Mouse (Mus musculus): Measurements from ENCODE around the gene Sulf2. TPM values are rescaled to one million over a fixed set of nuclear protein-coding genes. Genes with fewer than 3 reads are reported as not detected.

Sulf2 gene
- total RNA-seq, 1 experiment from 2014 or later: 60.7 TPM

DNA sequence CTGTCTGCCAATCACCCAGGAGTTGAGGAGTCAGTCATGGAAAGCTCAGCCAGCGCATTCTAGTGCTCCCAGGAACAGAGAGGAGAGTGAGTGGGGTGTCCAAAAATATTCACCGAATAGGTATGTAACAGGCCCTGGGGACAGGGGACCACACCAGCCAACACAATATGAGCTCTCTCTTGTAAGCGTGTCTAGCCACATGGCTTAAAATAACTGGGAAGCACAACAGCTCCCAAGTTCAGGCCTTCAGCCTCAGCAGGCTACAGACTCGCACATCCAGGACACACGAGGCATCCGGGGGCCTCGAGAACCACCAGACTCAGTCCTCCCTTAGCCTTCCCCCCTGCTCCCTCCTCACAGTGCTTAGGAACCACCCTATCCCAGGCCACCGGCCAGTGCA is 6.0 kb downstream of the Sulf2 start:
- DNase-seq: no peak

DNA sequence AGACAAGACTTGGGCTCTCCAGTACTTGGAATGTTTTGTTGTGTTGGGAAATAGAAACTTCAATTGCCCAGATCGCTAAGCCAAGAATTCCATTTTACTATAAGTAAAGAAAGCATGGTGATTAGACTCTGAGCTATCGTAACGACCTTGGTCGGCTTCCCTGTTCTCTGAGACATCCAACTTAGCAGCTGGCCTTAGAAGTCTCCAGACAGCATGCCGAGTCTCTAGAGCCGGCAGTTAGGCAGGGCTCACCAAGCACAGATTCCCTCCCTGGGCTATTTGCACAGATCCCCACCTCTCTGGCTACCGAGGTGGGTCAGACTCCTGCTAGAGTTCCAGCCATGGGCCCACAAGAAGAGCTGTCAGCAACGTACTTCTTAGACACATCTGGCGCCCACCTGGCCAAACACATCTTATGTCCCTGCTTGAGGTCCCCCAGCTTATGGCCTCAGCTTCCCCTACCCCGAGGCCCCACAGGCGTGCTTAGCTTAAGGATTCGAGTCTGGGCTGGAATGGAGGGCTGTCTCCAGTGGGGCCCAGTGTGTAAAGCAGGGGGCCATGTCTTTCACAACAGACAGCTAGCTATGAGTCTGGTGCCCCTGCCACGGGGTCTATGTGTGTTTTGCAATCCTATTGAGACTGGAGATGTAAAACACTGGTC is 6.7 kb downstream of the Sulf2 start:
- no peak for DNase-seq

DNA sequence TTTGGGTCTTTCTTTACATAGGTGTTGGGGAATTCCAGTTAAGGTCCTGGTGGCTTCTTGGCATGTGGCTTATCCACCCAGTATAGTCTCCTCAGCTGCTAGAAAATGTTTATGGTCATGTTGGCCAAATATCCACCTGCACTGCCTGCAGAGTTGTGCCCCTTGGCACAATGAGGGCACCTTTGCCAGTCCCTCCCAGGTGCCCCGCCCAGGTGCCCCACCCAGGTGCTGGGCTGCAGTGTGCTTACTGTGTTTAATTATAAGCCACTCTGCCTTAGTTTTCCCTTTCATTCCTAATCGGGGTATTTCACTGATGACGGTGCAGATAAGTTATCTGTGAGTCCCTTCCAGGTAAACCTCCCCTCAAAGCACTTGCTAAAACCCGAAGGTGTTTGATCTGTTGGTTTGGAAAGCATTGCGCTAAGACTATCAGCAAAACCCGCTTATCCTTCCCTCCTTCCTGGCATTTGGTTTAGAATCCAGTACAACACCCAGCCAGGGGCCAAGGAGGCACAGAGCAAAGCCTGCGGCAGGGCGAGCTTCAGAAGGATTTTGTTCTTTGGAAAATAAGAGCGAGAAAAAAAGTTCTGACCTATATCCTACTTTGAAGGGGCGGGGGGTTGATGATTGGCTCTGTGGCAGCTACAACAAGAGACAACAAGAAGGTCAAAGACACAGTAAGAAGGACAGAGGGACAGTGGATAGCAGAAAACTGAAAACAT is 7.4 kb downstream of the Sulf2 start:
- no peak for DNase-seq

DNA sequence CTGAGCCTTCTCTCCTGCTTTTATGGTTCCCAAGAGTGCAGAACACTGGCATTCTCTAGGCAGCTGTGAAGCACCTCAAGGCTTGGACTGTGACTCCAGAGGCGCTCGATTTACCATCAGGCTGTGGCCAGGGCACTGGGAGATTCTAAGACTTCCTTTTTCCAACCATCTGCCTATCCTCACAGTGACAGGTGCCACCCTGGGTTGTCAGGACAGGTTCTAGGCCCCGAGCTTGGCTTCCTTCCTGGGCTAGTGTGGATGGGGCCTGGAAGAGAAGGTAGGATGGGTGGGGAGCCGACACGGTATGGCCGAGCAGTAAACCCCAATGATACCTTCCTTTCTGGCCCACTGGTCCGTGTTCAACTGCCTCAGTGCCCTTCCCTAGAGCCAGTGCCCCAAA is 9.0 kb downstream of the Sulf2 start:
- DNase-seq: no peak

DNA sequence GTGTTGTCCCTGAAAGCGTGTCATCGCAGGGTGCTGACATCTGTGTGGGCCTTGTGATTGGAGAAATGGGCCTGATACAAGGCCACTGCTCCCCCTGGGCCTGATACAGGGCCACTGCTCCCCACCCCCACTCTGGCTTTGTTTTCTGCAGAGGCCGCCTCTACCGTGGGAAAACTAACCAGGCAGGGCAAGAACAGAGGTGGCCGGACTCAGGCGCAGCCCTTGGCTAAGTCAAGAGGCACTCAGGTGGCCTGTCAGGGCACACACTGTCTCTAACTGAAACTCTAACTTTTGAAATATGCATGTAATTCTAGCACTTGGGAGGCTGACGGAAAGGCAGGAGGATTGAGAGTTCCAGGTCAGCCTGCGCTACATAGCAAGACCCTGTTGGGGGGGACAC is 10.4 kb downstream of the Sulf2 start:
- DNase-seq: peak; percentile 42

DNA sequence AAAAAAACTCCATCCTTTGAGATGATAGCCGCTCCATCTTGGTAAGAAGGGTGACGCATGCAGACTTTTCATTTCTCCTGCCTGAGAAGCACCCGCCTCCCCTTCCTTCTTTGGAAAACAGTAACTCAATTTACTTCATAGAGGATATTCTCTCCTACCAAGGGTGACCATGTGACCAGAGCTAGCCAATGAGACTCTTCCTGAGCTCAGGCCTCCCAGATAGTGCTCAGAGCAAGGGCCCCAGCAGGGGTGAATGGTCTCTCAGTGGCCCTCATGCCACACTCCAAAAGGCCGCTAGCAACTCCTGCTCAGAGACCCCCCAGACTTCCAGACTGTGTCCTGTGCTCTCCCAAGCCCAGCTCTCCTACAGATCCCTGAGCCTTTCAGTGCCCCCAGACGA is 11.6 kb downstream of the Sulf2 start:
- no peak for DNase-seq

DNA sequence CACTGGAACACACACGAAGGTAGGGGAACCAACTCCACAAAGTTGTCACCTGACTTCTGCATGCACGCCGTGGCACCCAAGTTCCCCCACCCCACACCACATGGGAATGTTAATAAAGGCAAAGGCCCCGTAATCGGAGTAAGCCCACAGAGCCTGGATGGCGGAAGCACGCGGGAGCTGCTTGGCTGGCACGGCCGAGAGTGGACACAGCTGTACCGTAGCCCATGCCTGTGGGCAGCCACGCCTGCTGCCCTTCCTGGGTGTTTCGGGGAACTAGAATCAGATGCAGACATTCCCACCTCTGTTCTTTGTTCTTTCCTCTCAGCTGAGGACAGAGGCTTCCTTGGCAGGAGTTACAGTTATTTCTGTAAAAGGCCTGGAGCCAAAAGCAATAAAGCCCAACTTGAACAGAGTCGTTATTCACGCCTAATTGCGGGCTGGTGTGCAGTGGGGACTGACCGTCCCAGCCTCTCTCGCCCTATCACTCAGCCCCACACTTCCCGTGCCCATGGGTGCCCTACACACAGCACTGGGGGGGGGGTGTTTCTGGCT is 12.8 kb downstream of the Sulf2 start:
- DNase-seq: peak; percentile 39

DNA sequence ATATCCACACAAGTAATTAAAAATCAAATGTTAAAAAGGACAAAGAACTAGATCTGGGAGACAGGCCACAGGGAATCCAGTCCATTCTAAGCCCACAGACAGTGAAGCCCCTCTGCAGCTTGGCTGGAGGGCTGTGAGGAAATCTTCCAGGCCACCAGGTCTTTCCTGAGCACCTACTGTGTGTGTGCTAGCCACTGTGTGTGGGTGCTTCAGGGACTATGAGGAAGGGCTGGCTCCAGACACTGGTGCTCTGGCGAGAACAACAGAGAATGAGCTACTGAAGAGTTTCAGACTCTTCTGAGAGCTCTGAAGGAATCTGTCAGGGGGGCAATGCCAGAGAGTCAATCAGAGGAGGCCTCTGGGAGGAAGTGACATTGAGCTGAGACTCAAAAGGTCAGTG is 13.6 kb downstream of the Sulf2 start:
- no peak for DNase-seq

DNA sequence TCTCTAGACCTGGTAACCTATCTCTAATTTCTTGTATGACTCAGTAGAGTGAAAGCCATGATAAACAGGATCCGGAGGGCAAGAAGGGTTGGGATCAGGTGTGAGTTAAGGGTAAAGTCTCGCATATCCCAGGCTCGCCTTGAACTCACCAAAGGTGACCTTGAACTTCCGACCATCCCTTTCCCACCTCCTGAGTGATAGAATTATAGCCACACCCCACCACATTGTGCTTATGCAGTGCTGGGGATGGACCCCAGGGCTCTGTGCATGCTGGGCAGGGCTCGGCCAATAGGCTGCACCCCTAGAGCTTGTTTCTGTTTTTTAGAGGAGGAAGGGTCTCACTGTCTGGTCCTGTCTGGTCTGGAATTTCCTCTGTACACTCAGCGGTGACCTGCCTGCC is 14.4 kb downstream of the Sulf2 start:
- no peak for DNase-seq

DNA sequence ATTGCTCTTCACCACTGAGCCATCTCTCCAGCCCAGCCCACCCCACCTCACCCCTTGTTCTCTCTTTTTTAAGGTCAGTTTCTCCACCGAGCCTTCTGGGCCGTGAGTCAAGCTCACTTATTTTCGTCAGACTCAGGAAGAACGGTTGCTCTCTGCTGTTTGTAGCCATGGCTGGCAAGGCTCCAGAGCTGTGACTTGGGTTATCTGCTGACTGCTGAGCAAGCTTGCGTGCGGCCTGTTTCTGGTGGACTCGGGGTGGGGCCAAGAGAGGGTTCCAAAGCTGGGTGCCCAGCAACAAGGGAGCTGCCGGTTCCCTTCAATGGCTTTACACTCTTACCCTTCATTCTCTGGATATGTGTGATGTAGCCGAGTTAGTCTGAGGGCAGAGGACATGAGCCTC is 15.0 kb downstream of the Sulf2 start:
- peak; percentile 90 for DNase-seq

DNA sequence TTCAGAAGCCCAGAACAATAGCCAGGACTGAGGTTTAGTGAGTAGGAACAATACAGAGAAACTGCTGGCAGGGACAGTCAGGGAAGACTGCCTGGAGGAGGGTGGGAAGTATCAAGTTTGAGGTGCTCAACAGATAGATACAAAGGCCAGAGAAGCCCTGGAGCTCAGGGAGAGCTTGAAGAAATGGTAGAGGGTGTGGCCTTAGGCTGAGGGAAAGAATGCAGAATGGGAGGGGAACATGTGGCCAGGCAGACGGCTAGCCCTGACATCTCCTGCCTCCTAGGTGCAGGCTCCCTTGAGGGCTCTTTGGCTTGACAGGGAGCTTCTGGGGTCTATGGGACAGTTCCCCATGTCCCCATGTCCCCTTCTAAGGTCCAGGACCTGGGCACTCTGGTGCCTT is 17.2 kb downstream of the Sulf2 start:
- no peak for DNase-seq

DNA sequence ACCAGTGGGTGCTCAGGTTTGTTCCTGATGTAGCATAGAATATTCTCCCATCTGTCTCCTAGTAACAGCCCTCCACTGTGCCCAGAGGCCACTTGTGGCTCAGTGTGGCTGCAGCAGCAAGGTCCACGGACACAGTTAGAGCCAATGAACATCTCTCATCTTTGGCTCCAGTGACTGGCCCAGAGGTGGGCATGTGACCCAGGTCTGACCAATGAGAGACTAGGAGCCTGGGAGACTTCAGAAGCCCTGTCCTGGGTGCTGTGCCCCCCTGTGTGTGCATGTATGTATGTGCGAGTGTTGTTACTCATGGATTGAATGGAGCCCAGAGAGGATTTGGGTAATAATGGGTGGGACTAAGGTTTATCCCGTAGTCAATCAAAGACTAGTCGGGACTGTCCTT is 18.0 kb downstream of the Sulf2 start:
- no peak for DNase-seq

DNA sequence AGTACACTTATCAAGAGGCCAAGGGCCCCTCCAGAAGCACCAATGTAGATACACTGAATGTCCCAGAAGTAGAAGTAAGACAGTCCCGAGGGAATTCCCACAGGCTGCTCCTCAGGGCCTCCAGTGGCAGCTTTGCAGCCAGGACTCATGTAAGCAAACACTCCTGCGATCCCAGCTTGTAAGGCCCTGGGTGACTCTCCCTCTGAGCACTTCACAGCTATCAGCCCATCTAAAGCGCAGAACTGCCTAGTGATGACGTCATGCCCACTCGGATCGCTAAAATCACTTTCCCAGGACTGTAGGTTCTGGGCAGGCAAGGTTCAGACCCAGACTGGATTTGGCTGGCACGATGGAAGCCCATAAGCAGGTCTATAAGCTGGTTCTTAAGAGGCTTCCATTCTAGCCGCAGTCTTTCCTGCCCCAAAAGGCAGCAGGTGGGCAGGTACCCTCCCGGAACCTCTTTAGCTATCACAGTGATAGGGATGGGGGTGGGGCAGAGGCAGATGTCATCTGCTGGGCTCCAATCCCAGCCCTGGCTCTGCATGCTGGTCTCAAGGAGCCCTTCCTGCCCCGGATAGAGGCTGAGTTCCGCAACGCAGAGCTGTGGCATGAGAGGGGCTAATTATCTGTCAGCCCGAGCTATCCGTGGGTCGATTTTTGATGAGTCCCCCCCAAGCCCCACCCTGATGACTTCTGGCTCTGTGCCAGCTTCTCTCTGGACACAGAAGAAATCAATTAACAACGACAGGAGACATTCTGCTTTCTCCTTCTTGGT is 19.6 kb downstream of the Sulf2 start:
- no peak for DNase-seq

DNA sequence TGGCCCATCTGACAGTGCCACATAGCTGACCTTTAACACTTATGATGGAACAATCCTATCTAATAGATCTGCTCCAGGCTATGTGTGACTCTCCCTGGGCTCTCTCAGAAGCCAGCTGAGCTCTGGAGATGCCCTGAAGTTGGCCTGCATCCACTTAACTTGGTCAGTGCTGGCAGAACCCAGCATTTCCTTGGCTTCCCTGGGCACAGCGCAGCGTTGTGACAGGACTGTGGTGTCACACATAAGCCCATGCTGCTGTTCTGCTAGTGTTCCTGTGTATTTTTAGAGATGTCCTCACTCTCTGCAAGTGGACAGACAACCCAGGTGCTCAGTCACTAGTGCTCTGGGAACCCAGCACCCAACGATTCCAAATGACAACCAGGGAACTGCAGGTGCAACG is 26.7 kb downstream of the Sulf2 start:
- DNase-seq: no peak

DNA sequence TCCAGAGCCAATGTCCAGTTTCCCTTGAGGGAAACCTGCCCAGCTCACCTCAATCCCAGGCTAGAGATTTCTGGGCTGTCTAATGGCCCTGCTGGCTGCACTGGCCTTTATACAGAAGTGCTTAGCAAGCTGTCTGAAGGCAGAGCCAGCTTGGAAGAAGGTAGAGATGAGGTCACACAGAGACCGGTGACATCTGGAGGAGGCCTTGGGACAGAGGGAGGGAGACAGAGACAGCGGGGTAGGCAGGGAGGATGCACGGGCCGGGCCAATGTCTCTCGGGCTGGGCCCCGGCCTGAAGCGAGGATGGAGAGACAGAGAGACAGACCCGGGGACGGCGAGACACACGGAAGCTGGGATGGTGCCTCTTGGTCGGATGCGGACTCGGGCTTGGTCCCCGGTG is 27.4 kb downstream of the Sulf2 start:
- no peak for DNase-seq

DNA sequence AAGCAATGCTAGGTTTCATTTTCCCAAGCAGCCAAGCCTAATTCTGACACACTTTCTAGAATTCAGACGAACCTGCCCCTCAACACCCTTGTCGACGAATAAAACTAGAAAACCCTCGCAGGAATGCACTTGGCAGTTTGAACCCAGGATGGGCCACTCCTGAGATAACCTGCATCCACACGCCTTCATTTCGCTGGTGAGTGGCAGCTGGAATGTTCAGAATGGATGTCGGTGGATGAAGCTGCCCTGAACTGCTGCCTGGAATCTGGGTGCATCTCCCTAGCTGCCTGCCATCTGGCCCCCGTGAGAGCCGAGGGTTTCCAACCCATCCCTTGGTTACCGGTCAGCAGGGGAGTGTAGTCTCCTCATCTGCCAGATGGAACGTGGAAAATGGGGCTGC is 29.1 kb downstream of the Sulf2 start:
- DNase-seq: no peak

DNA sequence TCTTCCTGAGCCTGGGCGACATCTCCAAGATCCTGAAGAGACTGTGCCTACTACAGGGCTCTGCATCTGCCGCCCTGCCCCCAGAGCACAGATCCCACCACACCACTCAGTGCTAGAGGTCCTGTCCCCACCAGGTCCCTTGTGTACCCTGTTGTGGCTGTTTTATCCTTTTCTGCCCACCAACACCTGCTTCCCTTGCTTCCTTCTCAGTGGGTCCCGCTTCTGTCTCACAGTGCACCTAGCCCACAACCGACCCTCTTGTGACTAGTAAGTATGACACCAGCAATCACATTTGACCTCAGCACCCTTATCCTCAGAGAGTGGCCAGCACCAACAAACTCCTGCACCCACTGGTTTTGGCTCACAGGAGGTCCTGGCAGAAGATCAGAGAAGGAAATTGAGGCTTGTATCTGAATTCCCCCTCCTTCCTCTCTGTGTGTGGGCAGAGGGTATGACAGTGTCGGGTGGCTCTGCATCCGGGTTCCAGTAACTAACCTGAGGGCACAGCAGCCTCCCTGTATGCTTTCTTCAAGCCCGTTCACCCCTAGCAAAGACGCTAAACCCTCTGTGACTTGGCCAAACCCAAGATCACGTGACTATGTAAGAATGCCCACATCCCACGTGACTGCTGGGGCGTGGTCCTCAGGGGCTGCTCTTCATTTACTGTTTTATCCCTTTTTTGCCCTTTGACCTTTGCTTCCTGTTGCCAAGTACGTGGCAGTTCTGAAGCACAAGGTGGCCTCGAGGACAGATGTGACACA is 29.8 kb downstream of the Sulf2 start:
- DNase-seq: peak; percentile 43

DNA sequence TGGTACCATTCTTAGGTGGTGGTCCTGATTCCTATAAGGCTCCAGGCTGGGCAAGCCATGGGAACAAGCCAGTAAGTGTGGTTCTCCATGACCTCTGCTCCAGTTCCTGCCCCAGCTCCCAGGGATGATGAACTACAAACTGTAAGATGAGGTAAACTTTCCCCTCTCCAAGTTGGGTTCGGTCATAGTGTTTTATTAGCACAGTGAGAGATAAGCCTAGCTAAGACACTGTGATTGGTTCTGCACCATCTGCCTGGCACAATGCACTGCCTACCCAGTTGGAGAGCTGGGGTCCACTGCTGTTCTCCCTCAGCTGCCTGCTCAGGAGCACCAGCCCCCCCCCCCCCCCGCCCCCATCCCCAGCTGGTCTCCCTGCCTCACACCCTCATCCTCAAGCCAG is 30.4 kb downstream of the Sulf2 start:
- no peak for DNase-seq

DNA sequence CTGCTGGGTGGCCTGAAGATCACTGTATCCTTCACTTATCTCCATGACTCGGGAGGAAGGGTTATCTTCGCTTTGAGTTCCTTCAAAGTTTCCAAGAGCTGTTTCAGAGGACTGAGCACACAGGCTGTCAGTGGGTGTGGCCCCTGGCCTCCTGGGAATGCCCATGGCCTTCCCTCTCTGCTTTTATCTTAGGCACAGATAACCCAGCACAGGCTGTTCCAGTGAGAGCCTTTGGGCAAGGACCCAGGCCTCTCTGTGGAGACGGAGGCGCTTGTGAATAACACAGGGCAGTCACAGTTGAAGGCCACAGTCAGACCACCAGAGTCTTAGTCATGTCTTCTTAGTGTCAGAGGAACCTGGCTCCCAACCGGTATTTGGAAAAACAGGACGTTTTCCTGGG is 32.7 kb downstream of the Sulf2 start:
- DNase-seq: peak; percentile 75

DNA sequence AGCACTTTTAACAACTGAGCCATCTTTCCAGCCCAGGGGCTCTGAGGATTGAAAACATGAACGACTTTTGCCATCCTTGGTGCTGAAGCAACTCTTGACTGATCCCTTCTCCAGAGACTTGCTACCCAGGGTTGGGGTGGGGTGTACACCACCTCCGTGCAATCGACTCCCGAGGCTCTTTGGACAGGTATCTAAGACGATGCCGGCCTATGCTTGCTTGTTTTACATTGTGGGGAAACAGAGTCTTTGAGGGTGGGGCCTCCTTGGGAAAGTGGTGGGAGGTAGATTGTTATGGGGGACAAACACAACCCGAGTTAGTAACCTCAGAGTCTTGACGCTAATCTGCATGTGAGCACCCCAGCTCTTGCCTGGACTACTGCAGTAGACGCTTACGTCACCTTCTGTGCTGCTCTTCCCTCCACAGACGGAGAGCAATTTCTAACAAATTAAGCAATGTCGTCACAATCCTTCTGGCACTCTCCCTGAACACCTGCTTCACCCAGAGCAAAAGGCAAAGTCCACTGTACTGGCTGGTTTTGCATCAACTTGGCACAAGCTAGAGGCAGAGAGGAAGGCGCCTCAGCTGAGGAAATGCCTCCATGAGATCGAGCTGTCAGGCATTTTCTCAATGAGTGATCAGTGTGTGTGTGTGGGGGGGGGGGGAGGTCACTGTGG is 33.6 kb downstream of the Sulf2 start:
- DNase-seq: no peak

DNA sequence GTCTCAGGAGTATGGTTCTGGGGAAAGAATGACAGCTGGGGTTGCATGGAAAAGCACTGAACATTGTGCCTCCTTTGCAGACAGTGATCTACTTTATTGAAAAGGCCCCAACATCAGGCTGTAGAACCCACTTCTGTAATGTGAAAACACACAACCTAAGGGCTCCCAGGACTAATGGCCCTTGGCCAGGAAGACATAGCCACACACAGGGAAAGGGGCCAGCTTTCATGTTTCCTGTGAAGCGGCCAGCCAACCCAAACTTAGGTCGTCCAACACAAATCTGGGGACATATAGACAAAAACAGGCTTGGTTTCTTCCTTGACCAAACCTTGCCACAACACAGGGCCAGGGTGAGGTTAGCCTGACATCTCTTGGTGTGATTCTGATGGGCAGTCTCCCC is 35.5 kb downstream of the Sulf2 start:
- no peak for DNase-seq

DNA sequence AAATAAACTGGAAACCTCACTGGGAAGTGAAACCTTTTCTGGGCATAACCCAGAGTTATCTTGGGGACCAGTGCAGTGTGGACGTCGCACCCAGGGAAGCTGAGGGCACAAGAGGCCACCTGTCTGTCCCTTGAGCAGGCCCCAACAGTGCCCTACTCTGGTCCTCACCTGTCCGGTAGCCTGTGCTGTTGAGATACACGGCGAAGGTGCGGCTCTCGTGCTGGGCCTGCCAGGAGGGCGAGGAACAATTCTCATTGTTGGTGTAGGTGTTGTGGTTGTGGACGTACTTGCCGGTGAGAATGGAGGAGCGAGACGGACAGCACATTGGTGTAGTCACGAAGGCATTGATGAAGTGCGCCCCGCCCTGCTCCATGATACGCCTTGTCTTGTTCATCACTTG is 38.8 kb downstream of the Sulf2 start:
- DNase-seq: no peak

Measured in adrenal gland, postnatal 14 days (tissue).